Mouse (Mus musculus) neural tube, embryonic 11.5 days (tissue): ENCODE data around the gene D630003M21Rik. TPM values are rescaled to one million over a fixed set of nuclear protein-coding genes. Genes with fewer than 3 reads are reported as not detected.

Experiments
- ATAC-seq: fragments of 200-750 bp; cut with Nextera tagmentation; 2 replicates; pipeline ENCODE4 v1.8.0; 2017; ENCODE audit warnings: moderate number of reproducible peaks, mild to moderate bottlenecking, moderate TSS enrichment, moderate library complexity; ENCODE audit not compliant: insufficient read depth, low FRiP score, low TSS enrichment
- DNase-seq: peaks from one replicate; pipeline ENCODE4 v3.0.0-alpha.2; 2015; ENCODE audit warnings: low spot score
- H3K27ac ChIP-seq: fragments of 300-500 bp; sonication (generic); 2 replicates; pipeline ENCODE4 v1.5.1; 2014; ENCODE audit warnings: low read depth, mild to moderate bottlenecking, low read length
- H3K27me3 ChIP-seq: fragments of 300-500 bp; sonication (generic); 2 replicates; pipeline ENCODE4 v1.6.1; 2014; ENCODE audit warnings: mild to moderate bottlenecking, low read length, mixed read lengths; ENCODE audit not compliant: control insufficient read depth, insufficient read depth
- H3K36me3 ChIP-seq: fragments of 300-500 bp; sonication (generic); 2 replicates; pipeline ENCODE4 v1.6.1; 2014; ENCODE audit warnings: mild to moderate bottlenecking, low read length, moderate library complexity, mixed read lengths; ENCODE audit not compliant: control insufficient read depth, insufficient read depth
- H3K4me1 ChIP-seq: fragments of 300-500 bp; sonication (generic); 2 replicates; pipeline ENCODE4 v1.6.1; 2014; ENCODE audit warnings: low read length, mixed read lengths; ENCODE audit not compliant: control insufficient read depth, insufficient read depth
- H3K4me2 ChIP-seq: fragments of 300-500 bp; sonication (generic); 2 replicates; pipeline ENCODE4 v1.6.1; 2014; ENCODE audit warnings: low read depth, mild to moderate bottlenecking, moderate library complexity
- H3K4me3 ChIP-seq: fragments of 300-500 bp; sonication (generic); 2 replicates; pipeline ENCODE4 v1.5.1; 2014; ENCODE audit warnings: low read depth, low read length
- H3K9ac ChIP-seq: fragments of 300-500 bp; sonication (generic); 2 replicates; pipeline ENCODE4 v1.6.1; 2014; ENCODE audit warnings: mild to moderate bottlenecking, low read length
- H3K9me3 ChIP-seq: fragments of 300-500 bp; sonication (generic); 2 replicates; pipeline ENCODE4 v1.6.1; 2016; ENCODE audit warnings: low read length; ENCODE audit not compliant: control insufficient read depth
- WGBS: fragments of 180-500 bp; shearing (Covaris S2); extraction: QIAGEN DNeasy Blood & Tissue Kit; methylation state at CpG from one replicate; pipeline ENCODE4 v1.1.7; 2014; 5-methylcytosine and 5-hydroxymethylcytosine counted together
- polyA plus RNA-seq: library from polyadenylated mRNA; unstranded; fragments of >200 nt; fragmentation: Nextera tagmentation; extraction: Ambion mirVana; gene quantifications from 2 replicates; pipeline ENCODE4 v1.2.1, GENCODE M21; 2014

The D630003M21Rik gene
- polyA plus RNA-seq, 1 experiment from 2014 or later, result 3.6 TPM

GRCm38 (mm10) chr2:158159376-158160235 lies 69.4 kb downstream of the D630003M21Rik start:
- no peak for DNase-seq
- H3K9me3 ChIP-seq, result no peaks in the 10 kb centered on the region

GRCm38 (mm10) chr2:158157654-158158053 lies 71.4 kb downstream of the D630003M21Rik start:
- Histone ChIP-seq H3K27ac (no peak overlapping the region), H3K9me3 (no peaks in the 10 kb centered on the region)

More at GRCm38 (mm10) chr2:158159376-158160235, 69.4 kb downstream of the D630003M21Rik start:
- peaks cover 2% of the 10 kb centered on the region; the same call in 1 of the 2 replicates for H3K4me1 ChIP-seq
- no peak overlapping the region for H3K27ac ChIP-seq
- no peak overlapping the region for H3K4me3 ChIP-seq
- 46% methylated on average over 7 of the region's 7 CpGs for WGBS
- H3K27me3 ChIP-seq, result no peaks in the 10 kb centered on the region
- H3K4me2 ChIP-seq, result no peak overlapping the region
- H3K36me3 ChIP-seq, result no peaks in the 10 kb centered on the region
- ATAC-seq, result no peak
- no peak overlapping the region for H3K9ac ChIP-seq

GRCm38 (mm10) chr2:158156487-158156886 lies 72.5 kb downstream of the D630003M21Rik start:
- Histone ChIP-seq H3K27ac (no peak overlapping the region), H3K4me2 (no peak overlapping the region), H3K36me3 (no peaks in the 10 kb centered on the region), H3K9me3 (no peaks in the 10 kb centered on the region), H3K4me1 (peaks cover 2% of the 10 kb centered on the region; the same call in 1 of the 2 replicates), H3K9ac (no peak overlapping the region), H3K4me3 (no peak overlapping the region), H3K27me3 (no peaks in the 10 kb centered on the region)
- ATAC-seq (no peak), DNase-seq (no peak)
- WGBS, result 92% methylated on average over 9 of the region's 9 CpGs

More at GRCm38 (mm10) chr2:158157654-158158053, 71.4 kb downstream of the D630003M21Rik start:
- WGBS, result 60% methylated on average over 8 of the region's 8 CpGs
- ATAC-seq, result no peak
- Histone ChIP-seq H3K27me3 (no peaks in the 10 kb centered on the region), H3K4me3 (no peak overlapping the region), H3K4me2 (no peak overlapping the region), H3K4me1 (peaks cover 2% of the 10 kb centered on the region; the same call in 1 of the 2 replicates), H3K9ac (no peak overlapping the region), H3K36me3 (no peaks in the 10 kb centered on the region)
- DNase-seq, result no peak

- Histone ChIP-seq H3K9me3 (no peaks in the 10 kb centered on the region), H3K4me1 (peaks cover 2% of the 10 kb centered on the region; the same call in 1 of the 2 replicates), H3K4me2 (no peak overlapping the region), H3K27ac (no peak overlapping the region), H3K4me3 (no peak overlapping the region), H3K27me3 (no peaks in the 10 kb centered on the region), H3K36me3 (no peaks in the 10 kb centered on the region), H3K9ac (no peak overlapping the region)
- ATAC-seq (no peak), DNase-seq (no peak)
- 69% methylated on average over 2 of the region's 2 CpGs for WGBS
These were observed 73.4 kb downstream of the D630003M21Rik start for GRCm38 (mm10) chr2:158155615-158156014.

GRCm38 (mm10) chr2:158155101-158155500 lies 73.9 kb downstream of the D630003M21Rik start:
- Histone ChIP-seq H3K4me1 (no peaks in the 10 kb centered on the region; the same call in 1 of the 2 replicates), H3K4me3 (no peak overlapping the region), H3K27ac (no peak overlapping the region), H3K27me3 (no peaks in the 10 kb centered on the region), H3K4me2 (no peak overlapping the region), H3K9ac (no peak overlapping the region), H3K36me3 (no peaks in the 10 kb centered on the region), H3K9me3 (no peaks in the 10 kb centered on the region)
- WGBS, result 87% methylated on average over 7 of the region's 7 CpGs
- no peak for ATAC-seq
- DNase-seq, result no peak

- no peak for DNase-seq
- no peak overlapping the region for H3K4me3 ChIP-seq
- H3K27me3 ChIP-seq, result no peaks in the 10 kb centered on the region
- no peak overlapping the region for H3K27ac ChIP-seq
- no peaks in the 10 kb centered on the region; the same call in 1 of the 2 replicates for H3K4me1 ChIP-seq
- H3K36me3 ChIP-seq, result no peaks in the 10 kb centered on the region
- no peak overlapping the region for H3K4me2 ChIP-seq
- ATAC-seq, result no peak
- 50% methylated on average over 8 of the region's 8 CpGs for WGBS
- H3K9me3 ChIP-seq, result no peaks in the 10 kb centered on the region
- H3K9ac ChIP-seq, result no peak overlapping the region
These were observed 74.4 kb downstream of the D630003M21Rik start for GRCm38 (mm10) chr2:158154641-158155040.

- DNase-seq (peak; percentile 33), ATAC-seq (0 out of 2 replicates have a peak, but pooled peaks have one; percentile 16)
- Histone ChIP-seq H3K27ac (no peak overlapping the region), H3K9ac (peak overlapping the region; percentile 32; the same call in 1 of the 2 replicates), H3K36me3 (no peaks in the 10 kb centered on the region), H3K4me2 (peak overlapping the region; percentile 46), H3K4me3 (peak overlapping the region; percentile 24), H3K9me3 (no peaks in the 10 kb centered on the region), H3K4me1 (no peaks in the 10 kb centered on the region; the same call in 1 of the 2 replicates), H3K27me3 (no peaks in the 10 kb centered on the region)
- 3% methylated on average over 22 of the region's 22 CpGs for WGBS
These were observed 75.2 kb downstream of the D630003M21Rik start for GRCm38 (mm10) chr2:158153728-158154343.

- H3K4me3 ChIP-seq, result no peak overlapping the region
- H3K27ac ChIP-seq, result peak overlapping the region; percentile 39; the same call in 1 of the 2 replicates
- DNase-seq (peak; percentile 54), ATAC-seq (peak; percentile 83)
- no peaks in the 10 kb centered on the region for H3K27me3 ChIP-seq
- H3K36me3 ChIP-seq, result no peaks in the 10 kb centered on the region
- no peaks in the 10 kb centered on the region; the same call in 1 of the 2 replicates for H3K4me1 ChIP-seq
- H3K4me2 ChIP-seq, result no peak overlapping the region
- 38% methylated on average over 6 of the region's 6 CpGs for WGBS
- H3K9ac ChIP-seq, result no peak overlapping the region
- no peaks in the 10 kb centered on the region for H3K9me3 ChIP-seq
These were observed 76.2 kb downstream of the D630003M21Rik start for GRCm38 (mm10) chr2:158152685-158153309.
